Mouse (Mus musculus) embryonic facial prominence, embryonic 10.5 days (tissue): Measurements from ENCODE around the gene Slc7a4. TPM values are rescaled to one million over a fixed set of nuclear protein-coding genes. Genes with fewer than 3 reads are reported as not detected.
A peak's percentile ranks its signal among the peaks of the same experiment; 100 is the strongest.
"Not testable (repeated sequence)": the region's sequence is repeated elsewhere in the genome, so short reads cannot be mapped to it uniquely, and the experiment has no call there.

ENCODE experiments used
- DNase-seq: peaks from one replicate; pipeline ENCODE4 v3.0.0-alpha.2; 2017; ENCODE audit warnings: low spot score
- H3K27ac ChIP-seq: fragments of 300-500 bp; sonication (generic); replicated peaks from 2 replicates; pipeline ENCODE4 v1.5.1; 2016; ENCODE audit warnings: mild to moderate bottlenecking
- H3K27me3 ChIP-seq: fragments of 300-500 bp; sonication (generic); replicated peaks from 2 replicates; pipeline ENCODE4 v1.6.1; 2016; ENCODE audit warnings: low read depth, mild to moderate bottlenecking; ENCODE audit not compliant: poor library complexity, severe bottlenecking
- H3K36me3 ChIP-seq: fragments of 300-500 bp; sonication (generic); replicated peaks from 2 replicates; pipeline ENCODE4 v1.6.1; 2016; ENCODE audit warnings: mild to moderate bottlenecking, moderate library complexity
- H3K4me1 ChIP-seq: fragments of 300-500 bp; sonication (generic); 2 replicates; pipeline ENCODE4 v1.6.1; 2016
- H3K4me3 ChIP-seq: fragments of 300-500 bp; sonication (generic); 2 replicates; pipeline ENCODE4 v1.5.1; 2016; ENCODE audit warnings: mild to moderate bottlenecking, moderate library complexity
- H3K9me3 ChIP-seq: fragments of 300-500 bp; sonication (generic); 2 replicates; pipeline ENCODE4 v1.6.1; 2016; ENCODE audit warnings: mild to moderate bottlenecking
- WGBS: fragments of 180-500 bp; shearing (Covaris S2); methylation state at CpG from one replicate; pipeline ENCODE4 v1.1.7; 2016; 5-methylcytosine and 5-hydroxymethylcytosine counted together
- polyA plus RNA-seq: library from polyadenylated mRNA; unstranded; fragments of >200 nt; fragmentation: Nextera tagmentation; extraction: Ambion mirVana; gene quantifications from 2 replicates; pipeline ENCODE4 v1.2.1, GENCODE M21; 2016

Slc7a4 gene
- polyA plus RNA-seq, 1 experiment from 2014 or later, result 1.6 TPM

DNA sequence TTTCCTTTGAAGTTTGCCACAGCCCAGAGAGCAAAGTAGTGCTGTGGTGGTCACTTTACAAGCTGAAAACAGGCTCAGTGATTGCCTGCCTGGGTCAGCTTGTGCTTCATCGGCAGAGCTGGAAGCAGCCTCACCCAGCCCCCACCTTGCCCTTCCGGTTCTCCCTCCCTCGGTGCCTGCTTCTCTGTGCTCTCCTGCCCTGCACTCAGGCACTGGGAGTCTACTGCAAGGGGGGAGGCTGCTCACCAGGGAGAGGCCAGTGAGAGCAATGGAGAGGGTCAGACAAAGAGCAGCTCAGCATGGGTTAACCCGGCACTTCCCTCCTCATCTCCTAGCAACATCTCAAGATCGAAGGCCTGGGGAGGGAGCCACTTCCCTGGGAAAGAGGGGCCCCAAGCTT is 24.2 kb downstream of the Slc7a4 start:
- peak; percentile 58 for DNase-seq
- Histone ChIP-seq H3K27me3 (peaks cover 65% of the 10 kb centered on the region), H3K27ac (peak overlapping the region; percentile 76), H3K4me1 (peaks cover 64% of the 10 kb centered on the region), H3K36me3 (no peaks in the 10 kb centered on the region), H3K4me3 (peak overlapping the region; percentile 42), H3K9me3 (no peaks in the 10 kb centered on the region)
- 0% methylated on average over 5 of the region's 5 CpGs for WGBS

DNA sequence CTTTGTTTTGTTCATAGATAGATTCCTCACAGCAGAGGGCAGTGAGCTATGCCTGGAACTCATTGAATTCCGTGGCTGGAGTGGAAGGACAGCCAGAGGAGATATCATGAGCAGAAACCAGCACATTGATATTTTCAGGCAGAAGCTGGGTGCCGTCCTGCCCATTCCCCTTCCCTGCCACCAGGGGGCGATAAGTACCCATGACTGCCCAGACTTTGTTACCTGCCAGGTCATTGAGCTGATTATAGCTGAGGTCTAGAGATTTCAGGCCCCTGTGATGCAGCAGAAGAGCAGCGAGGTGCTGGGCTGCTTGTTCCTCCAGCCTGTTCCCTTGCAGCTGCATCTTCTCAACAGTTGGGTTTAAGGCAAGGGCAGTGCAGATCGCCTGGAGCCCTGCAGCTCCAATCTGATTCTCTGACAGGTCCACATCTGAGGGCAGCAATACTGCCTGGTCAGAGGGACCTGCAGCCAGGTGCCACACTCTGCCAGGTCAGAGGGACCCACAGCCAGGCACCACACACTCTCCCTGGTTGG is 25.0 kb downstream of the Slc7a4 start:
- no peaks in the 10 kb centered on the region for H3K9me3 ChIP-seq
- 2% methylated on average over 5 of the region's 5 CpGs for WGBS
- H3K27me3 ChIP-seq, result peaks cover 57% of the 10 kb centered on the region
- DNase-seq, result peak; percentile 82
- H3K36me3 ChIP-seq, result no peaks in the 10 kb centered on the region
- peaks cover 70% of the 10 kb centered on the region for H3K4me1 ChIP-seq
- H3K27ac ChIP-seq, result peak overlapping the region; percentile 76; the same call in 1 of the 2 replicates
- H3K4me3 ChIP-seq, result peak overlapping the region; percentile 42; the same call in 1 of the 2 replicates

DNA sequence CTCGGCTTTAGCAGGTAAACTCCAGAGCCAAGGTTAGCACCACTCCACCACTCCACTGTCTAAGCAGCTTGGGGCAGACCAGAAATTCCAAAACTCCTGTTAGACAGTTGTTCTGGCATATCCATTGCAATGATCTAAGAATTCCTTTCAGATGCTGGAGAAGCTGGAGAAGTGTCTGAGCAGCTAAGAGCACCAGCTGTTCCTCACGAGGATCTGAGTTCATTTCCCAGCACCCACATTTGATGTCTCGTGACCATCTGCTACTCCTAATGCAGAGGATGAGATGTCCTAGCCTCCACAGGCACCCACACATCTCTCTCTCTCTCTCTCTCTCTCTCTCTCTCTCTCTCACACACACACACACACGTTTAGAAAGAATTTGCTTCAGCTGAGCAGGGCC is 26.1 kb downstream of the Slc7a4 start:
- Histone ChIP-seq H3K4me3 (no peak overlapping the region), H3K27me3 (peaks cover 46% of the 10 kb centered on the region), H3K9me3 (no peaks in the 10 kb centered on the region), H3K4me1 (peaks cover 63% of the 10 kb centered on the region), H3K27ac (no peak overlapping the region), H3K36me3 (no peaks in the 10 kb centered on the region)
- WGBS, result 60% methylated on average over 4 of the region's 4 CpGs
- no peak for DNase-seq

DNA sequence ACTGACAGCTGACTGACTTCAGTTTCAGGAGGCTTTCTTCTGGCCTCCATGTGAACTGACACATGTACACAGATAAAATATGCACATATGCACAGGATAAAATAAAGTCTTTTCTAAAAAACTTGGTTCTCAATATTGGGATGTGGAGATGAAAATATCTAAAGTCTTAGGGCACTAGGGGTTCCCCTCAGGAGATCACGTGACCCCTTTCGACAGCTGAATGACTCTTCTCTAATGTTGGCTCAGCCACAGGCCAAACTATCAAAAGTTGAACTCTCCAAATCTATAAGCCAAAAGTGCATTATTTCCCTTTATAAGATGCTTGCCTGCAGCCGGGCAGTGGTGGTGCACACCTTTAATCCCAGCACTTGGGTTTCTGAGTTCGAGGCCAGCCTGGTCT is 26.8 kb downstream of the Slc7a4 start:
- peaks cover 55% of the 10 kb centered on the region for H3K4me1 ChIP-seq
- no peak for DNase-seq
- H3K27me3 ChIP-seq, result peaks cover 39% of the 10 kb centered on the region
- no peak overlapping the region for H3K4me3 ChIP-seq
- H3K27ac ChIP-seq, result no peak overlapping the region
- no peaks in the 10 kb centered on the region for H3K36me3 ChIP-seq
- no peaks in the 10 kb centered on the region for H3K9me3 ChIP-seq
- WGBS, result 80% methylated on average over 4 of the region's 4 CpGs

DNA sequence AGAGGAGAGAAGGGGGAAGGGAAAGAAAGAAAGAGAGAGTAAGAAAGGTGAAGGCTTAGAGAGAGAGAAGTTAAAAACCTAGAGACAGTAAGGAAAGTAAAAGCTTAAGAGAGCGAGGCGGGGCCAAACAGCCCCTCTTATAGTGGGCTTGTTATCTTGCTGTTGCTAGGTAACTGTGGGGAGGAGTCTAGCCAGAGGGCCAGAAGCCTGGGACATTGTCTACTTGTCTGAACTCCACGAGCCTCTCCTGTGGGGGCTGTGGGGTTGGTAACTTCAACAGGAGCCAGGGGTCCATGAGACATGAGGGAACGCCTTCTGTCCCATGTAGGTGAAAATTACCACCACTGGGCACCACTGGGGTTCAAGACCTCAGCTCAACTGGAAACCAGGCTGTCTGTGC is 28.3 kb downstream of the Slc7a4 start:
- not testable (repeated sequence) for H3K9me3 ChIP-seq, H3K36me3 ChIP-seq
- peak overlapping the region; percentile 50 for H3K4me3 ChIP-seq
- H3K27ac ChIP-seq, result peak overlapping the region; percentile 83
- peak; percentile 42 for DNase-seq
- WGBS, result 20% methylated on average over 4 of the region's 4 CpGs
- peaks cover 24% of the 10 kb centered on the region for H3K27me3 ChIP-seq
- H3K4me1 ChIP-seq, result peaks cover 42% of the 10 kb centered on the region

DNA sequence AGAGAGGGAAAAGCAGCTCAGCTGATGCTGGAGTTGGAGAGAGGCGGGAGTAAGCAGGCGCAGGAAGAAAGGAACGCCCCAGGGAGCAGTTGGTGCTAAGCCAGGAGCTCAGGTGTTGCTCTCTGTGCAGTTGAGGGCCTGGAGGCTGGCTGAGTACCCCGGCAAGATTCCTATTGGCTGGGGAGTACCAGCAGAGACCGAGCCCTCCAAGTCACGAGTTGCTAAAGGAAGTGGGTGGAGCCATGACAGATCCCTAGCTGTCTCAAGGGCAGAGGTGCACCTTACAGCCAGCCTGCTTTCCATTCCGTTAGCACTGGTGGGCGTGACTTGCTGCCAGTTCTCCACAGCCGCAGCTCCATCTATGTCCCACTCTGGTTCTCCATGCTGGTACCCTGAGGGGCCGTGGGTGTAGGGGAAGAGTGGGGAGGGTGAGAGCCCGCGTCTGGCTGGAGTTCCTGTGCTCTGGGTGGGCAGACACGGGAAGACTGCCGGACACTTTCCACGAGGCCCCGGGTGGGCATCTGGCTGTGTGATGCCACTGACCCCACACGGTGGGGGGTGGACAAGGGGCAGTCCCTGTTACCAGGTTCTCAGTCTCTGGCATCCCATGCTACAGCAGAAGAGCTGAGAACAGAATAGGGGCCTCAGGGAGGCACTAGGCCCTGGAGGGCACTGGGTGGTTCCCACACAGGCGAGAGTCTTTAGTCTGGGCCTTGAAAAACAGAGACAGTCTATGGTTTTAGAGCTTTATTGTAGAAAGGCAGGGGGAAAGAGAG is 28.9 kb downstream of the Slc7a4 start:
- H3K9me3 ChIP-seq, result no peaks in the 10 kb centered on the region
- peak overlapping the region; percentile 50 for H3K4me3 ChIP-seq
- H3K36me3 ChIP-seq, result no peaks in the 10 kb centered on the region
- DNase-seq, result peak; percentile 76
- H3K27ac ChIP-seq, result peak overlapping the region; percentile 83
- peaks cover 36% of the 10 kb centered on the region for H3K4me1 ChIP-seq
- 9% methylated on average over 18 of the region's 18 CpGs for WGBS
- H3K27me3 ChIP-seq, result peaks cover 18% of the 10 kb centered on the region

DNA sequence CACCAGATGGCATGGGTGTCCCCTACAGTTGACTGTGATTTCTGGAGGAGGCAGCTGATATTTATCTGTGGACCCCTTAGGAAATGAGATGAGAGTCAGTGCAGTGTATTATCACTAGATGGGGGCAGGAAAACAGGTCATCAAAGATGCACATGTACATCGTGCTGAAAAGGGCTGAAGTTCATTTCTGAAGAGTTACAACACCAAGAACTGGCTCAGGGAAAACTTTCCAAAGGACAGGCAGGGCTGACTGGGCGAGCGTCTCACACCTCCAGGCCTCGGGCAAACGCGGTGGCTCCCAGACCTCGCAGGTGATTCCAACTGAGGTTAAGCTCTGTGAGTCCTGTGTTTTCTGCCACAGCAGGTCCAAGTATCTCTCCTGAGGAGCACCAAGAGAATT is 30.2 kb downstream of the Slc7a4 start:
- DNase-seq, result no peak
- no peaks in the 10 kb centered on the region for H3K9me3 ChIP-seq
- WGBS, result 83% methylated on average over 7 of the region's 7 CpGs
- no peaks in the 10 kb centered on the region for H3K36me3 ChIP-seq
- H3K4me3 ChIP-seq, result no peak overlapping the region
- peaks cover 24% of the 10 kb centered on the region for H3K4me1 ChIP-seq
- H3K27ac ChIP-seq, result no peak overlapping the region
- H3K27me3 ChIP-seq, result peaks cover 14% of the 10 kb centered on the region; the same call in 1 of the 2 replicates

DNA sequence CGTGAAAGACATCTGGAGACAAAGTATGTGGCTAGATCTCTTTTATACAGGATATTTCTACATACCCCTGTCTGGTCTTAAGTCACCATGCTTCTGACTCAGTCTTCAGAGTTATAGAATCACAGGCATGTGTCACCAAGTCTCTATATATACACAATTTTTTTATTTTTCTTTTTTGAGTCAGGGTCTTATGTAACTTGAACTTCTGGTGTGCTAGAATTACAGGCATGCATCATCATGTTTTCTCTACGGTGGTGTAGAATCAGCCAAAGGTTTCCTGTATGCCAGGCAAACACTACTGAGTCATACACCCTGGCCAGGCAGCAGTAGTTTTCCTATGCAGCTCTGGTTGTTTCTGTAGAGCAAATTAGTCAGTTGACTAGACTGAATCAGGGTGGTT is 40.4 kb downstream of the Slc7a4 start:
- H3K27me3 ChIP-seq, result 0 out of 2 replicates have a peak, but pooled peaks cover 3% of the 10 kb centered on the region
- no peaks in the 10 kb centered on the region for H3K4me1 ChIP-seq
- DNase-seq, result no peak
- no peaks in the 10 kb centered on the region for H3K36me3 ChIP-seq
- H3K4me3 ChIP-seq, result no peak overlapping the region
- no peaks in the 10 kb centered on the region for H3K9me3 ChIP-seq
- no peak overlapping the region for H3K27ac ChIP-seq
- 76% methylated on average over 2 of the region's 2 CpGs for WGBS

DNA sequence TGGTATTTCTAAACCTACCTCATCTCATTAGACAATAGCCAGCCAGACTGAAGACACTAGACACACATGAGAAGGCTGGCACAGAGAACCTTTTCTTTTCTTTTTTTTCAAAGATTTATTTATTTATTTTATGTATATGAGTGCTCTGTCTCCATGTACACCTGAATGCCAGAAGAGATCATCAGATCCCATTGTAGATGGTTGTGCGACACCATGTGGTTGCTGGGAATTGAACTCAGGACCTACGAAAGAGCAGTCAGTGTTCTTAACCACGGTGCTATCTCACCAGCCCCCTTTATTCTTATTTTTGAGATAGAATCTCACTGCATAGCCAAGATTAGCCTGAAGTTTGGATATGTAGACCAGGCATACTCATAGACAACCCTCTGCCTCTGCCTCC is 46.4 kb downstream of the Slc7a4 start:
- WGBS, result 87% methylated on average over 3 of the region's 3 CpGs
- H3K9me3 ChIP-seq, result 0 out of 2 replicates have a peak, but pooled peaks cover 2% of the 10 kb centered on the region
- no peaks in the 10 kb centered on the region for H3K36me3 ChIP-seq
- H3K27me3 ChIP-seq, result 0 out of 2 replicates have a peak, but pooled peaks cover 3% of the 10 kb centered on the region
- DNase-seq, result no peak
- peaks cover 9% of the 10 kb centered on the region for H3K4me1 ChIP-seq
- no peak overlapping the region for H3K4me3 ChIP-seq
- no peak overlapping the region for H3K27ac ChIP-seq

DNA sequence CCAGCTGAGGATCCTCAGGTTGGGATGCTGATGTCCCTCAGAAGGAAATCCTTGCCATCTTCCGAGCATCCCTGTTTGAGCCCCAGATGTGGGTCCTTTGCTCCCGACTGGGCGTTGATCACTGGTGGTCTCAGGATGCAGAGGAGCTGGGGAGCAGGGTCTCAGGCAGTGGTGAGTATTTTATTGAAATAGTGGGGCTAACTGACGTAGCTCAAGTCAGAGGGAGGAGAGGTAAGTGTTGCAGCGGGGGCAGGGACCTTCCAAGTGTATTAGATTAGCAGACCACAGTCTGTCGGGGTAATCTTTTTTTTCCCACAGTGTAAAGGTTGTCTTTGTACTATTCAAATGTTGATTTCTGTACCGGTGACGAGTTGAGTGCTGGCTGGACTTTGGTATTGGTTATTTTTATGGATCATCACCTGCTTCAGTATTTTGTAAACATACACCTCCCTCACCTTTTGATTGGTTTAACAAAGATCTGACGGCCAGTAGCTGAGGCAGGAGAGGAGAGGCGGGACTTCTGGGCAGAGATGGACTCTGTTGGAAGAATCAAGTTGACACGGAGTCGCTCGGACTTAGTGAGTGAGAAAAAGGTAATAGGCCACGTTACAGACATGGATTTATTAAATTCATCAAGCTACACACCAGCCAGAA is 50.2 kb downstream of the Slc7a4 start:
- H3K36me3 ChIP-seq, result peaks cover 16% of the 10 kb centered on the region
- DNase-seq, result no peak
- H3K4me1 ChIP-seq, result peaks cover 27% of the 10 kb centered on the region
- no peak overlapping the region for H3K27ac ChIP-seq
- H3K9me3 ChIP-seq, result 0 out of 2 replicates have a peak, but pooled peaks cover 2% of the 10 kb centered on the region
- 74% methylated on average over 14 of the region's 14 CpGs for WGBS
- no peaks in the 10 kb centered on the region for H3K27me3 ChIP-seq
- H3K4me3 ChIP-seq, result no peak overlapping the region

DNA sequence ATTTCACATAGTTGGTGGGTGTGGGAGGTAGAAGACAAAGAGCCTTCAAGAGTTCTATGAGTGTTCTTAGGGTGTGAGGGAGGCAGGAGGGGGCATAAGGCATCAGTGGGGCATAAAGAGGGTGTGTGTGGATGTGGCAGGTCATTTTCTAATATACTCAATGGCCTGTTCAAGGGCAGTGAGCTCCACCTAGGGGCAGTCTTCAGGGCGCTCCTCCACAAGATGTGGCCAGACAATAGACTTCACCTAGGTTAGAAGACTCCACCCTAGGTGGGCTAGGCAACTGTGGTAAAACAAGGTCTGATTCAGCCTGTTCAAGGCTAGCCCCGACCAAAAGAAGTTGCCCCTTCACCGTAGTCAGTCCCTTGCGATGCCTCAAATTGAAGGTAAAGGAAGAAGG is 50.7 kb downstream of the Slc7a4 start:
- Histone ChIP-seq H3K4me1 (peaks cover 27% of the 10 kb centered on the region), H3K27ac (no peak overlapping the region), H3K9me3 (0 out of 2 replicates have a peak, but pooled peaks cover 2% of the 10 kb centered on the region), H3K27me3 (no peaks in the 10 kb centered on the region), H3K36me3 (peaks cover 21% of the 10 kb centered on the region), H3K4me3 (peak overlapping the region; percentile 72)
- 54% methylated on average over 4 of the region's 4 CpGs for WGBS
- DNase-seq, result no peak

DNA sequence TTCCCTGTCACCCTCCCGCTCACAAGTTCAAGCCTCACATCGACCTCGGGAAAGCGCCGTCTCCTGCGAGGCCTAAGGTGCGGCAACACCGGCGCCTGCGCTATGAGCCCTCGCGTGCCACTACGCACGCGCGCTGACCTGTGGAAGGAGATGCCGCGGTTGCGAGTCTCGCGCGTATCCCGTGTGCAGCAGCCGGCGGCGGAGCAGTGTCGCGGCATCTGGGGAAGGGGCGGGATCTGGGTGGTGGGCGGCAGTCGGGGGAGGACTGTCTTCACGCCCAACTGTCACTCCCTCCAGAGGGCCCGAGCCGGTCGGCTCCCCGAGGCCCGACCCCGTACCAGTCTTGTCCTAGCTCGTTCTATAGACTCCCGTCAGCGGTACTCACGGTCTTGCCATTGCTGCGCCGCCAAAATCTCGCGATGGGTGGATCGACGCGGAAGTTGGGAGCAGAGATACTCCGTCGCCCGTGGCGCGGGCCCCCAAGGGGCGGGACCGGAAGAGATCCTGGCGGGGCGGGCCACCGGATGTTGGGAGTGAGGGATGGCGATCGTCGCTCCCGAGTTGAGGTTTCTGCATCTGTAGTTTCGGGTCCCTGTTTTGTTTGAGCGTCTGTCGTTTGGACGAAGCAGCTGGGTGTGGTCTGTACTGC is 52.2 kb downstream of the Slc7a4 start, which contains the start of gene Thap7:
TSS of gene Thap7 (minus strand) at position 497 of the 649 bp plus-strand sequence.
- Histone ChIP-seq H3K4me1 (peaks cover 27% of the 10 kb centered on the region), H3K9me3 (no peaks in the 10 kb centered on the region), H3K4me3 (peak within 1 kb of the TSS; percentile 72), H3K27ac (peak within 1 kb of the TSS; percentile 91), H3K27me3 (no peaks in the 10 kb centered on the region), H3K36me3 (peaks cover 36% of the 10 kb centered on the region)
- WGBS, result under 1% methylated on average over 67 of the region's 67 CpGs
- DNase-seq, result peak; percentile 98
